Mouse (Mus musculus) midbrain, embryonic 12.5 days (tissue): ENCODE measurements around the gene Olfm1. TPM values are rescaled to one million over a fixed set of nuclear protein-coding genes. Genes with fewer than 3 reads are reported as not detected.

Experiments
- ATAC-seq: fragments of 200-750 bp; cut with Nextera tagmentation; 2 replicates; pipeline ENCODE4 v1.8.0; 2017; ENCODE audit warnings: low read depth, moderate TSS enrichment, moderate library complexity; ENCODE audit not compliant: low FRiP score
- H3K27ac ChIP-seq: fragments of 300-500 bp; sonication (generic); replicated peaks from 2 replicates; pipeline ENCODE4 v1.5.1; 2016; ENCODE audit warnings: mild to moderate bottlenecking
- H3K27me3 ChIP-seq: fragments of 300-500 bp; sonication (generic); 2 replicates; pipeline ENCODE4 v1.6.1; 2016; ENCODE audit warnings: mild to moderate bottlenecking
- H3K36me3 ChIP-seq: fragments of 300-500 bp; sonication (generic); 2 replicates; pipeline ENCODE4 v1.6.1; 2016
- H3K4me1 ChIP-seq: fragments of 300-500 bp; sonication (generic); 2 replicates; pipeline ENCODE4 v1.6.1; 2016
- H3K4me2 ChIP-seq: fragments of 300-500 bp; sonication (generic); replicated peaks from 2 replicates; pipeline ENCODE4 v1.6.1; 2016; ENCODE audit warnings: mild to moderate bottlenecking, moderate library complexity
- H3K4me3 ChIP-seq: fragments of 300-500 bp; sonication (generic); 2 replicates; pipeline ENCODE4 v1.5.1; 2016; ENCODE audit warnings: mild to moderate bottlenecking
- H3K9ac ChIP-seq: fragments of 300-500 bp; sonication (generic); replicated peaks from 2 replicates; pipeline ENCODE4 v1.6.1; 2016; ENCODE audit warnings: mild to moderate bottlenecking, moderate library complexity
- H3K9me3 ChIP-seq: fragments of 300-500 bp; sonication (generic); 2 replicates; pipeline ENCODE4 v1.6.1; 2016; ENCODE audit warnings: mild to moderate bottlenecking
- WGBS: fragments of 180-500 bp; shearing (Covaris S2); methylation state at CpG from one replicate; pipeline ENCODE4 v1.1.7; 2016; 5-methylcytosine and 5-hydroxymethylcytosine counted together
- polyA plus RNA-seq: library from polyadenylated mRNA; unstranded; fragments of >200 nt; fragmentation: Nextera tagmentation; extraction: Ambion mirVana; gene quantifications from 2 replicates; pipeline ENCODE4 v1.2.1, GENCODE M21; 2016

Gene Olfm1
- polyA plus RNA-seq, 1 experiment from 2014 or later = 105 TPM

DNA sequence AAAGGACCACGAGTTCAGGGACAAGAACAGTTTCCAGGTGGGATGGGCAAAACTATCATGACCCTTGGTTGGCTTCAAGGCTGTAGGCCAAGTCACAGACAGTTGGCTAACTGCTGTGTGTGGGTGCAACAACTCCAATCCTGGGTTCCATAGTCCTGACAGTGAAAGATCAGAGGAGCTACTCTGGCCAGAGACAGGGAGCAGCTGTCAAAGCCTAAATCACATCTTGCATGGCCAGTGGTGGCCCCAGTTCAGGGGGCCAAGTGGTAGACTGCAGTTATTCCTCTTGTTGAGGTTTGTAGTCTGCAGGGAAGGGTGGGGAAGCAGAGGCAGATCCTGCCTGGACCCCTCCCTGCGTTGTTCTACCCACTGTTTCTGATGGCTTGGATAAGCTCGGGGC, 48.1 kb downstream of the Olfm1 start:
- 88% methylated on average over 3 of the region's 3 CpGs for WGBS
- Histone ChIP-seq H3K36me3 (no peaks in the 10 kb centered on the region), H3K9me3 (no peaks in the 10 kb centered on the region), H3K9ac (no peak overlapping the region), H3K27me3 (no peaks in the 10 kb centered on the region), H3K4me1 (no peaks in the 10 kb centered on the region), H3K4me2 (no peak overlapping the region), H3K27ac (no peak overlapping the region), H3K4me3 (no peak overlapping the region)
- ATAC-seq = no peak

DNA sequence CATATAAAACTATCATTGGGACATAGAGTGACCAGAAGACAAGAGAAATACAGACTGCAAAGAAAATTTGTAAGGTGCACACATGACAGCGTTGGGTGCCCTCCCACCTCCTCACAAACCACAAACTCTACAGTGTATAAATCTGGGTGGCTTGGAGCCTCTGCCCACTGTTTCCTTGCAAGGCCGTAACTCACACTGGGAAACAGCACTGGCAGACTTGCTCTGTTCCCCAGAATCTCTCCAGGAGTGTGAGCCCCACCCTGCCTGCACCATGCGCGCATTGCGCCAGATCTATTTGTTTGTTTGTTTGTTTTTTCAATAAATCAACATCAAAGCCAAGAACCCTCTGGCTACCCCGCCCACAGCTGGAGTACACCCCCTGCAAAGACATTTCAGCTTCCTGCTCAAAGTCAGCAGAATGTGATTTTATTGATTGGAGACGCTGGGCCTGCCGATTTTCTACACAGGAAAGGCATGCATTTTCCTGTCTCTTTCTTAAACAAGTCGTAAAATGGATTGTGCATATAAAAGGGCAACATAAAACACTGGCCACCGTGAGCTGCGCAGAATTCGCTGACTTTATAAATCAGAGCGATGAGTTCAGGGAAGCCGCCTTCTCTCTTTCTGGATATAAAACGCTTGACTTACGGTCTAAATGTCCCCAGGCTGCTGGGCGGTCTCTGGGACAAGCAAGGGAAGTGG, 48.9 kb downstream of the Olfm1 start:
- H3K27ac ChIP-seq = no peak overlapping the region
- no peaks in the 10 kb centered on the region for H3K4me1 ChIP-seq
- ATAC-seq = no peak
- H3K36me3 ChIP-seq = no peaks in the 10 kb centered on the region
- H3K9ac ChIP-seq = no peak overlapping the region
- 82% methylated on average over 17 of the region's 17 CpGs for WGBS
- no peak overlapping the region for H3K4me2 ChIP-seq
- no peak overlapping the region for H3K4me3 ChIP-seq
- H3K27me3 ChIP-seq = no peaks in the 10 kb centered on the region
- H3K9me3 ChIP-seq = no peaks in the 10 kb centered on the region

- Histone ChIP-seq H3K27me3 (no peaks in the 10 kb centered on the region), H3K4me3 (no peak overlapping the region), H3K36me3 (no peaks in the 10 kb centered on the region), H3K4me2 (no peak overlapping the region), H3K27ac (no peak overlapping the region), H3K9ac (no peak overlapping the region), H3K9me3 (no peaks in the 10 kb centered on the region), H3K4me1 (no peaks in the 10 kb centered on the region)
- WGBS = 76% methylated on average over 5 of the region's 5 CpGs
- ATAC-seq = no peak
Observed at GRCm38 (mm10) chr2:28242222-28242543, 49.4 kb downstream of the Olfm1 start.

DNA sequence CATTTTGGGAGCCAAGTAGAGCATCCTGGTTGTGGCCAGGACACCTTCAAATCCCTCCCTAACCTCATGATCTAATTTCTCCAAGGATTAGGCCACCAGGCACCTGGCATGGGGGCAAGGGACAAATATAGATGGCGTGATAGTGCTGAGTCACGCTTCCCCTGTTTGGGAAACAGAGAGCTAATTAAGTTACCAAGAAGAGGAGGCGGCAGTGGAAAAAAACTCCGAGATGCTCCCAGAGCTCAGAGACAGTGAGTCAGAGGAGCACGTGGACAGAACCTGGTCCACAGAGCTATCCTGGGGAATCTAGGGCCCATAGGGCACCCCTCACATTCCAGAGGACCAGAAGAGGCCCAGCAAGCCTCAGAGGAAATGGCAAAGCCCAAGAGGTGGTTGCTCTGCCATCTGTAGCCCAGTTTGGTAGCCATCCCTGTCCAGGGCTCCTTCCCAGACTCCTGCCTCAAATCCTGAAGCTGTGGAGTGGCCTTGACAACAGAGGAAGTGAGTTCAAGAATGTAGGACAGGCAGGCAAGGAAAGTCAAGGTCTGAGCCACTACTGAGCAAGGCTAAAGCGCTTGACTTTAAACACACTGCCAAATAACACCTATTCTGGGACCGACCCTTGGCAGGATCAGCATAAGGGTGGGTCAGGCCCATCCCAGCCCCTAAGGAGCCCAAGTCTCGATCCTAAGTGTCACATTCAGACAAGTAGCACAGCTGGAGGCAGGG, 52.0 kb downstream of the Olfm1 start:
- H3K4me2 ChIP-seq = no peak overlapping the region
- H3K9ac ChIP-seq = no peak overlapping the region
- peaks cover 3% of the 10 kb centered on the region; the same call in 1 of the 2 replicates for H3K27me3 ChIP-seq
- no peaks in the 10 kb centered on the region for H3K36me3 ChIP-seq
- H3K9me3 ChIP-seq = no peaks in the 10 kb centered on the region
- H3K4me1 ChIP-seq = no peaks in the 10 kb centered on the region
- no peak overlapping the region for H3K27ac ChIP-seq
- 62% methylated on average over 8 of the region's 8 CpGs for WGBS
- no peak for ATAC-seq
- H3K4me3 ChIP-seq = no peak overlapping the region

- no peak for ATAC-seq
- no peak overlapping the region for H3K4me2 ChIP-seq
- H3K4me1 ChIP-seq = no peaks in the 10 kb centered on the region
- no peak overlapping the region for H3K27ac ChIP-seq
- H3K27me3 ChIP-seq = peaks cover 3% of the 10 kb centered on the region; the same call in 1 of the 2 replicates
- no peaks in the 10 kb centered on the region for H3K9me3 ChIP-seq
- no peaks in the 10 kb centered on the region for H3K36me3 ChIP-seq
- WGBS = 82% methylated on average over 5 of the region's 5 CpGs
- no peak overlapping the region for H3K9ac ChIP-seq
- no peak overlapping the region for H3K4me3 ChIP-seq
Observed at GRCm38 (mm10) chr2:28246110-28246653, 53.4 kb downstream of the Olfm1 start.

DNA sequence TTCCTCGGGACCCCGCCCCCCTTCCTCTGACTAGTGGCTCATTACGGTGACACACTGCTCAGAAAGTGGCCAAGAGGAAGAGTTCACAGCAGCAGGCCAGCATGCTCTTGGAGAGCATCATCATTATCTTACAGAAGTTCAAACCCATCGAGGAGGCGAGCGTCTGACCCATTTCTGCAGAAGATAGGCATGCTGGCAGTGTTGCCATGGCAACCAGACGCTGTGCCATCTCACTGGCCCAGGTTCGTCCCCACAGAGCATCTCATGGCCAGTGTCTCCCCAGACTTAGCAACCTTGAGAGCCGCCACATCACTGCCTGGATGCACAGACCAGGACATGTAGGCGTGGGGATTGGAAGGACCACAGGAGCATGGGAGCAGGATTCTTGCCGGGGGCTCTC, 54.3 kb downstream of the Olfm1 start:
- Histone ChIP-seq H3K27ac (no peak overlapping the region), H3K9ac (no peak overlapping the region), H3K4me1 (no peaks in the 10 kb centered on the region), H3K4me2 (no peak overlapping the region), H3K27me3 (peaks cover 3% of the 10 kb centered on the region; the same call in 1 of the 2 replicates), H3K9me3 (no peaks in the 10 kb centered on the region), H3K4me3 (no peak overlapping the region), H3K36me3 (no peaks in the 10 kb centered on the region)
- no peak for ATAC-seq
- WGBS = 74% methylated on average over 11 of the region's 11 CpGs

DNA sequence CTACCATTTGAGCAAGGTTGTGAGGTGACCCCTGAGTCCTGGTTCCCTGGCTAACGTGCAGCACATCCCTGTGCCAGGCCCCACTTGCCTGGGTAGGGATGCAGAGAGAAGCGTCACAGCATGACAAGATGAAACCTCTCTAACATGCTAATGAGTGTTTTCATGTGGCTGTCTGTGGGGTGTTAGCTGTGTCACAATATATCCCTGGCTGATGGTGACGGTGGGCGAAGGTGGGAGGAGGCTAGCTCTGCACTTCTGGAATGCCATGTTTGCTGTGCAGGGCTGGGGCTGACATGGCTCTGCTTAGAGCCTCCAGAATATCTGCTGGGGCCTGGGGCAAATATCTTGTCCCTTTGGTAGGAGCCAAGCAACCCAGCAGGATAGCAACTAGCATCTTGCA, 59.8 kb downstream of the Olfm1 start:
- Histone ChIP-seq H3K27ac (no peak overlapping the region), H3K27me3 (peaks cover 9% of the 10 kb centered on the region), H3K9ac (no peak overlapping the region), H3K9me3 (no peaks in the 10 kb centered on the region), H3K4me3 (no peak overlapping the region), H3K4me1 (peaks cover 9% of the 10 kb centered on the region; the same call in 1 of the 2 replicates), H3K36me3 (no peaks in the 10 kb centered on the region), H3K4me2 (no peak overlapping the region)
- WGBS = 72% methylated on average over 4 of the region's 4 CpGs
- ATAC-seq = no peak

DNA sequence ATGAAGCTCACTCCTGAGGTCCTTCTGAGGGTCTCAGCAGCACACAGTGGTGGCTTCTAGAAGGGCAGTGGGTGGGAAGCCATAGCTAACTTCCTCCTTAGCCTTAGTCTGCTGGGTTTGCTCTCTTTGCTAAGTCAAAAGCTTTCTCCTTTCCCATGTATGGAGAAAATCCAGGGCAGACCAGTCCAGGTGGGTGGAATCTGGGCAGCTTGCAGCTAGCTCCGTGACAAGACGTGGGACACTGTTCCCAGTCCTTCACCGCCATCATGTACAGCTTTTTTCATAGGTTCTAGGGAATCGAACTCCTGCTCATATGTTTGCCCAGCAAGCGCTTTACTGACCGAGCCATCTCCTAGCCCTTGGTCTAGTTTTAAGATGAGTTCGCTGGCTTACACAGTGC, 63.2 kb downstream of the Olfm1 start:
- H3K27me3 ChIP-seq = peaks cover 6% of the 10 kb centered on the region; the same call in 1 of the 2 replicates
- ATAC-seq = no peak
- no peak overlapping the region for H3K27ac ChIP-seq
- H3K9me3 ChIP-seq = no peaks in the 10 kb centered on the region
- no peak overlapping the region for H3K9ac ChIP-seq
- peaks cover 12% of the 10 kb centered on the region; the same call in 1 of the 2 replicates for H3K4me1 ChIP-seq
- H3K4me2 ChIP-seq = no peak overlapping the region
- 91% methylated on average over 7 of the region's 7 CpGs for WGBS
- no peak overlapping the region for H3K4me3 ChIP-seq
- H3K36me3 ChIP-seq = no peaks in the 10 kb centered on the region

DNA sequence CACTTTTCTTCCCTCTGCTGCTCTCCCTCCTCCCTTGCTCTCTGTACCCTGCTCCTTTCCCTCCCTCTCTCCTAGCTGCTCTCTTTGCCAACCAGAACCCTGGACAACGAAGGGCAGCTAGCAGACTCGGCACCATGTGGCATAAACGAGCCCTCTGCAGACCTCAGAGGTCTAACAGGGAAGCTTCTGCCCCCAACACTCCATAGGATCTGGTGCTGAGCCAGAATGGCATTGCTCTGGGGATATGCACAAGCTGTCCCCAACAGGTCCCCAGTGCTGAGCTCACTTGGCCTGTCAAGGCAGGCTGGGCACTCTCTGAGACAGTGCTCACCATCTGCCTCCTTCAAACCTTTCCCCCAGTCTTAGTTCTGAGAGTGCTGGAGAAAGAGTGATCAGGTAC, 68.6 kb downstream of the Olfm1 start:
- Histone ChIP-seq H3K36me3 (no peaks in the 10 kb centered on the region), H3K9me3 (no peaks in the 10 kb centered on the region), H3K4me1 (peaks cover 12% of the 10 kb centered on the region; the same call in 1 of the 2 replicates), H3K4me3 (no peak overlapping the region), H3K27me3 (no peaks in the 10 kb centered on the region), H3K27ac (no peak overlapping the region), H3K9ac (no peak overlapping the region), H3K4me2 (no peak overlapping the region)
- WGBS = 68% methylated on average over 3 of the region's 3 CpGs
- no peak for ATAC-seq

DNA sequence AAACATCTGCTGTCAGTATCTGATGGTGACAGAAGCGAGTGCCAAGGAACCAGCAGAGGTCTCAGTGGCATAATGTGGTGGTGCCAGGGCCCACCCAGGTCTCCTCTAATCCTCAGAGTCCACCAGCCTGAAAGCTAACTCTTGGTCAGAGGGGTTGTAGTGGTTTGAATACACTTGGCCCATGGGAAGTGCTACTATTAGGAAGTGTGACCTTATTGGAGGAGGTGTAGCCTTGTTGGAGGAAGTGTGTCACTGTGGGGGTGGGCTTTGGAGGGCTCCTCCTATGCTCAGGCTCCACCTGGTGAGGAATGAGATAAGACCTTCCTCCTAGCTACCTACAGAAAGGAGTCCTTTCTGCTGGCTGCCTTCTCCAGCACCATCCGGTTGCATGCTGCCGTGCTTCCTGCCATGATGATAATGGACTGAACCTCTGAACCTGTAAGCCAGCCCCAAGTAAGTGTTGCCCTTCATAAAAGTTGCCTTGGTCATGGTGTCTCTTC, 75.0 kb downstream of the Olfm1 start:
- Histone ChIP-seq H3K9ac (no peak overlapping the region), H3K4me3 (no peak overlapping the region), H3K36me3 (no peaks in the 10 kb centered on the region), H3K27ac (no peak overlapping the region), H3K4me2 (no peak overlapping the region), H3K9me3 (no peaks in the 10 kb centered on the region), H3K4me1 (peaks cover 11% of the 10 kb centered on the region), H3K27me3 (no peaks in the 10 kb centered on the region)
- no peak for ATAC-seq
- 85% methylated on average over 3 of the region's 3 CpGs for WGBS

DNA sequence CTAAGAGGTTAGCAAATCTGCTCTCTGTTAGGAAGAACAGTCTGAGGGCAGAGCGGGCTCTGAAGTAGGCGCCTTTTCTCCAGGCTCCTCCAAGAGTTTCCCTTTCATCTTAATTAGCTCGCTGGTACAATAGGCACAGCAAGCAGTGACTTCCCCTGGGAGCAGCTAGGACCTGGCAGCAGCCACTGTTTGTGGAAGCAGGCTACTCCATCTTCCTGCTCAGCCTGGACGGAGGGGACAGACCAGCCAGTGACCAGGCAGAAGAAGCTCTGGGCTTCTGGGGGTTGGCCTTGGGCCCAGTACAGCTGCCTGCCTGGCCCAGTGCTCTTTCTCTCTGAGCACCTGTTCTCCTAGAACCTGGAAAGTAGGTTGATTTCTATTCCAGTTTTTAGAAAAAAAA, 77.8 kb downstream of the Olfm1 start:
- no peaks in the 10 kb centered on the region for H3K9me3 ChIP-seq
- H3K4me2 ChIP-seq = no peak overlapping the region; the same call in 1 of the 2 replicates
- H3K4me1 ChIP-seq = peaks cover 11% of the 10 kb centered on the region
- H3K9ac ChIP-seq = no peak overlapping the region
- H3K27ac ChIP-seq = 0 out of 2 replicates have a peak overlapping the region, but pooled peaks have one; percentile 6
- 0 out of 2 replicates have a peak, but pooled peaks cover 3% of the 10 kb centered on the region for H3K27me3 ChIP-seq
- ATAC-seq = no peak
- H3K4me3 ChIP-seq = no peak overlapping the region
- H3K36me3 ChIP-seq = no peaks in the 10 kb centered on the region
- WGBS = 4% methylated on average over 4 of the region's 4 CpGs
